Mouse (Mus musculus): ENCODE results near the gene Aloxe3. TPM values are rescaled to one million over a fixed set of nuclear protein-coding genes. Genes with fewer than 3 reads are reported as not detected.

Gene Aloxe3
- total RNA-seq, 2 experiments from 2014 or later, result not detected

GRCm38 (mm10) chr11:69094697-69095429 lies 30.8 kb upstream of the Aloxe3 start, which contains the start of gene Per1:
Gene Per1, plus strand, starts transcription at chr11:69095217.
- peak; percentile 96 to 98 for DNase-seq
- intact Hi-C loops (cut with DNase I), result loop anchor here (5.0 kb wide), 2 partner anchors 302 to 322 kb away; partner anchors contain the start of genes Cyb5d1, Naa38 and Tmem88

DNA sequence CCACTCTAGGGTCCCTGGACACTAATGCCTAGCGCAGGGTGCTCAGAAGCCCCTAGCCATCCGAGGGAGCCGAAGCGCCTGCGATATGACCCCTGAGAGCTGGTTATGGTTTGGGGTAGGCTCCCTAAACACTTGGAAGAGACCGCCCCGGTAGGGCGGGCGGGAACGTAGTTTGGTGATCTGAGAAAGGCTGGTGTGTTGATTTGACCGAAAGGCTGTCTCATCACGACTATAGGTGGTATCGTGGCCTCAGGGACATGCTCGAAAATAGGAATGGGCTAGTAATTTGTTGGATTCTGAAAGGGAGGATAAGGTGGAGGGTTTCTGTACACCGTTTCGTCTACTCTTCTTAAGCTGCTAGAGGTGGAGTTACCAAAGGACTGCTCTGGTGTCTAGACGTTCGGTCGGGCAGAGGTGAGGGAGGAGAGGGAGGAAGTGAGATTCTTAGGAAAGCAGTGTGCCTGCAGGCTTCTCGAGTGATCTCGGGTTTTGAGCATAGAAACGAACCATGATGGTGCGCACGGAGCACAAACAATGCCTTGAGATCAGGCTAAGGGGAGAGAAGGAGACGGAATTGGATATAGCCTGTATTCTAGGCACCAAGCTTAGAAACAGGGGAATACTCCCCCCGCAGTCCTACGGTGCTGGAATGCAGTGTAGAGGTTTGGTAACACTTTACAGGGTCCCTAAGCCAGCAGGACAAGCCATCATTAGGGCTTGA lies 30.0 kb upstream of the Aloxe3 start:
- DNase-seq, result peak; percentile 57 to 73
- intact Hi-C loops (cut with DNase I), result loop anchor here (5.0 kb wide), 2 partner anchors 302 to 322 kb away; partner anchors contain the start of genes Cyb5d1, Naa38 and Tmem88

DNA sequence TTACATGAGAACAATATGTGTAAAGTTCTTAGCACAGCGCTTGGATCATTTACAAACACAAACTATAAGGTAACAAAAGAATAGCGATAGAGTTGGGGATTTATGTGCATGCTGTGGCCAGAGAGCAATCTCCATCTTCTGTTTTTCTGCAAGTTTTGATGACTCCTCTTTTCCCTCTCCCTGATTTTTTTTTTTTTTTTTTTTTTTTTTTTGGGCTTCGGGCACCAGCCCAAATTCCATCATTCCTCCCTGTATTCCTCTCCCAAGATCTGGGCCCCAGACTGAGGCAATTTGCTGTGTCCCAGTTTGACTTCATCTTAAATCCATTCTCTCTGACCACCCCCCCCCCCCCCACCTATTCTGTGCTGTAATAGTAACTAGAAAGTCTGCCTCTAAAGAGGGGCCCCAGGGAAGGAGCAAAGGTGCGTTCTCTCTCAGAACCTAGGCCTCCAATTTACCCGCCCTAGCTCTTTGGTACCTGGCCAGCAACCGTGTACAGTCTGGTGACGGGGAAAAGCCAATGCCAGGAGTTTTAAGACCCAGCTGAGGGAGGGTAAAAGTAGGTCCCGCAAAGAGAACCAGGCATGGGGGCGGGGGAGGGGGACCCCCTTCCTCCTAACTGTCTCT lies 29.2 kb upstream of the Aloxe3 start:
- intact Hi-C loops (cut with DNase I), result loop anchor here (5.0 kb wide), 2 partner anchors 301 to 321 kb away; partner anchors contain the start of genes Cyb5d1, Naa38 and Tmem88
- DNase-seq, result no peak

GRCm38 (mm10) chr11:69096987-69097900 lies 28.5 kb upstream of the Aloxe3 start:
- DNase-seq, result peak; percentile 100
- intact Hi-C loops (cut with DNase I), result loop anchor here (5.0 kb wide), 2 partner anchors 300 to 320 kb away; partner anchors contain the start of genes Cyb5d1, Naa38 and Tmem88

GRCm38 (mm10) chr11:69098039-69098761 lies 27.5 kb upstream of the Aloxe3 start:
- no peak for DNase-seq
- intact Hi-C loops (cut with DNase I), result loop anchor here (5.0 kb wide), 2 partner anchors 299 to 319 kb away; partner anchors contain the start of genes Cyb5d1, Naa38 and Tmem88

- peak; percentile 99 to 100 for DNase-seq
- intact Hi-C loops (cut with DNase I), result loop anchor here (5.0 kb wide), 2 partner anchors 299 to 319 kb away; partner anchors contain the start of genes Cyb5d1, Naa38 and Tmem88
Observed at GRCm38 (mm10) chr11:69098762-69099091, 27.0 kb upstream of the Aloxe3 start.

DNA sequence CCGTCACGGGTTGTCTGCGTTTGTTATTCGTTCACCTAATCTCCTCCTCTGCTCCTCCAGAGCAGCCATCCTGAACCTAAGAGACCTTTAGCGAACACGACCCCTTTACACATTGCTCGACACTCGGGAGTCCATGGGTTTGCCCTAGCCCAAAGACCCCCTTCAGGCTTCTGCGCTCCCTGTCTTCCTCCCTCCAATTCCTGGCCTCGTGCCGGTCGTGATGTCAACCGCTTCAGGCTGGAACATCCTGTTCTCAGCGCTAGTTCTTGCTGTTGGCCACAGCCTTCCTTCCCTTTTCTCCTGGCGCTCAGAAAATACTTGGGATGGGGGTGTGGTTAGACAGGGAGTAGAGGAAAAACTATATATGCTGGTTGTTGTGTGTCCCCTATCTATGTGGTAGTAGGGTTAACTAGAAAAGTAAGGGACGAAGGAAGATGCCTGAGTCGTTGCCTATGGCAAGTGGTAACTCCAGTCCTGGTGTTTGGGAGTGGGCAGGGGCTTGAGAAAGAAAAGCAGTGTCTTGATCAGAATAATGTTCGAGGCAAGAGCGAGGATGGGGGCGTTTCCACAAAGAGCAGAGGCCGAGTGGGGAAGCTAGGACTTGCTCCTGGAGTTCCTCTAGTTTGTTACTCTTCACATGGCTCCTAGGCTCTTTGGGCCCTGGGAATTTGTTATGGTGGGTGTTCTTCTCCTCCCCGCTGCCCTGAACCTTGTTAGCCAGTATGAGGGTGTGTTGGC lies 26.4 kb upstream of the Aloxe3 start:
- DNase-seq, result peak; percentile 93 to 94
- intact Hi-C loops (cut with DNase I), result loop anchor here (5.0 kb wide), 2 partner anchors 298 to 318 kb away; partner anchors contain the start of genes Cyb5d1, Naa38 and Tmem88

DNA sequence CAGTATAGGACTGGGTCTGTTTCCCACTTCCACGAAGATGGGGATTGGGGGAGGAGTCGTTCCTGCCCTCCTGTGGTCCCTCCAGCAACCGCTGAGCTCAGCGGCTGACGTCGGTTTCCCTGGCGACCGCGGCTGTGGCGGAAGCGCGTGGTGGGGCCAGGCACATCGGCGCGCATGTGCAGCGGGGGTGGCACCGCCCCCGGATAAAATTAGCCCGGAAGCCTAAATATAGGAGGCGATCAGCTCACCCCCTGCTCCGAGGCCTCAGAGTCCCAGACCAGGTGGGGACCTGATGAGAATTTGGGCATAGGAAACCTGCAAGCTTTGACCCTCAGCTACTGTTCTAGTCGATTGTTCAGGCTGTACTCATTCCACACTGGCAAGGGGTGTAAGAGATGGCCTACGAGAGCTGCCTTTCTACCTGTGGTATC lies 25.8 kb upstream of the Aloxe3 start:
- intact Hi-C loops (cut with DNase I), result loop anchor here (5.0 kb wide), 2 partner anchors 297 to 317 kb away; partner anchors contain the start of genes Cyb5d1, Naa38 and Tmem88

DNA sequence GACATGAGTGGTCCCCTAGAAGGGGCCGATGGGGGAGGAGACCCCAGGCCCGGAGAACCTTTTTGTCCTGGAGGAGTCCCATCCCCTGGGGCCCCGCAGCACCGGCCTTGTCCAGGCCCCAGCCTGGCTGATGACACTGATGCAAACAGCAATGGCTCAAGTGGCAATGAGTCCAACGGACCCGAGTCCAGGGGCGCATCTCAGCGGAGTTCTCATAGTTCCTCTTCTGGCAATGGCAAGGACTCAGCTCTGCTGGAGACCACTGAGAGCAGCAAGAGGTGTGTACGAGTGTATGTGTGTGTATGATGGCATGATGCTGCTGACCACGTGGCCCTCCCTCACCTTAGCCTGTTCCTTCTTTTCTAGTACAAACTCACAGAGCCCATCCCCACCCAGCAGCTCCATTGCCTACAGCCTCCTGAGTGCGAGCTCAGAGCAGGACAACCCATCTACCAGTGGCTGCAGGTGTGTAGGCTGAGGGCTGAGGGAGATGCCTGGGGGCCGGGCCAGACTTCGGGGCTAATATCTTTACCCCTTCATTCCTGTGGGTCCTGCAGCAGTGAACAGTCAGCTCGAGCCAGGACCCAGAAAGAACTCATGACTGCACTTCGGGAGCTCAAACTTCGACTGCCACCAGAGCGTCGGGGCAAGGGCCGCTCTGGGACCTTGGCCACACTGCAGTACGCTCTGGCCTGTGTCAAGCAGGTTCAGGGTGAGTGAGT lies 24.9 kb upstream of the Aloxe3 start:
- intact Hi-C loops (cut with DNase I), result no loop called here
- peak; percentile 20 to 26 for DNase-seq

More for the DNA sequence above, 25.8 kb upstream of the Aloxe3 start:
- DNase-seq, result peak; percentile 94 to 95

- DNase-seq, result no peak
- intact Hi-C loops (cut with DNase I), result no loop called here
Observed at GRCm38 (mm10) chr11:69101604-69102402, 23.9 kb upstream of the Aloxe3 start.

DNA sequence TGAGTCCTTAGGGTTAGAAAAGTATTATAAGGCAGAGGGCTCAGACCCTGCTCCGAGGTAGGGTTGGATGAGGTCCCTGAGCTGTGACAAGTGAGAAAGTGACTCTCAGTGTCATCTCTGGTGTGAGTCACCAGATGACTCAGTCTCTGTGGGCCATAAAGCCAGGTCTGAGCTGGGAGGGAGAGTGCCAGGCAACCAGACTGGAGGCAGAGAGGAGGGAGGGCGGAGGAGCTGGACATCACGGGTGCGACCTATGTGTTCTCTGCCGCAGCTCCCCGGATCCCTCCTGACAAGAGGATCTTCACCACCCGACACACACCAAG lies 23.3 kb upstream of the Aloxe3 start:
- DNase-seq, result no peak
- intact Hi-C loops (cut with DNase I), result no loop called here

DNA sequence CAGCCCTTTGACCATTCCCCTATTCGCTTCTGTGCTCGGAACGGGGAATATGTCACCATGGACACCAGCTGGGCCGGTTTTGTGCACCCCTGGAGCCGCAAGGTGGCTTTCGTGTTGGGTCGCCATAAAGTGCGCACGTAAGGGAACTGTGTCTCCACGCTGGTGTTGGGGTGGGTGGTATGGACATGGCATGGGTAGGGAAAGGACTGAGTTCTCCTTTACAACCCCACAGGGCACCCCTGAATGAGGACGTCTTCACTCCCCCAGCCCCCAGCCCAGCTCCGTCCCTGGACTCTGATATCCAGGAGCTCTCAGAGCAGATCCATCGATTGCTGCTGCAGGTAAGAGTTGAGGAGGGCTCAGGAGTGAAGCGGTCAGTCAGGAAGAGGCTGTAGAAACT lies 22.6 kb upstream of the Aloxe3 start:
- peak in 1 of 2 experiments; percentile 16 for DNase-seq
- intact Hi-C loops (cut with DNase I), result no loop called here

- peak in 1 of 2 experiments; percentile 8 for DNase-seq
- intact Hi-C loops (cut with DNase I), result no loop called here
Observed at GRCm38 (mm10) chr11:69103531-69104435, 21.9 kb upstream of the Aloxe3 start.

DNA sequence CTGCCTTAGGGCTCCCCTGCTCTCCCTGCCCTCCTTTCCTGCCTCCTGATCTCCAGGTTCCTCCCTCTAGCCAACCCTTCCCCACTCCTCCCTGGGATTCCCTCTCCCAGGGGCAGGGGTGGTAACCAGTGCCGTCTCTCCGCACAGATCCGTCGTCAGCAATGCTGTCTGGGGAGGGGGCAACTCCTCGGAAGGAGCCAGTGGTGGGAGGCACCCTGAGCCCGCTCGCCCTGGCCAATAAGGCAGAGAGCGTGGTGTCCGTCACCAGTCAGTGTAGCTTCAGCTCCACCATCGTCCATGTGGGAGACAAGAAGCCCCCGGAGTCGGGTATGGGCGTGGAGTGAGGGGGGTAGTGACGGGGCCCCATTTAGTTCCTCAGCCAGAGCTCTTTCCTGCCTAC lies 21.2 kb upstream of the Aloxe3 start:
- DNase-seq, result peak in 1 of 2 experiments; percentile 2
- intact Hi-C loops (cut with DNase I), result no loop called here

GRCm38 (mm10) chr11:69105227-69105626 lies 20.5 kb upstream of the Aloxe3 start:
- DNase-seq, result no peak

GRCm38 (mm10) chr11:69105796-69106195 lies 19.9 kb upstream of the Aloxe3 start:
- no peak for DNase-seq
- intact Hi-C loops (cut with DNase I), result no loop called here

More at GRCm38 (mm10) chr11:69105227-69105626, 20.5 kb upstream of the Aloxe3 start:
- intact Hi-C loops (cut with DNase I), result no loop called here

Measured in heart, postnatal 36 days (tissue).